Mouse (Mus musculus) C2C12 (cell line): ENCODE measurements around the gene D430019H16Rik. TPM values are rescaled to one million over a fixed set of nuclear protein-coding genes. Genes with fewer than 3 reads are reported as not detected.

Experiments used
- H3K27me3 ChIP-seq: one replicate; pipeline ENCODE4 v1.6.1; 2011; ENCODE audit not compliant: control insufficient read depth, insufficient read depth, insufficient read length
- H3K36me3 ChIP-seq: one replicate; pipeline ENCODE4 v1.6.1; 2011; ENCODE audit not compliant: control insufficient read depth, insufficient read depth
- H3K4me3 ChIP-seq: one replicate; pipeline ENCODE4 v1.5.1; 2011; ENCODE audit warnings: mild to moderate bottlenecking, control low read depth; ENCODE audit not compliant: poor library complexity, insufficient read depth, severe bottlenecking
- H3K79me2 ChIP-seq: one replicate; pipeline ENCODE4 v1.6.1; 2011; ENCODE audit not compliant: control insufficient read depth, insufficient read depth
- H3K79me3 ChIP-seq: one replicate; pipeline ENCODE4 v1.6.1; 2011; ENCODE audit warnings: low read depth, control low read depth
- H3ac ChIP-seq: one replicate; pipeline ENCODE3; 2011; ENCODE audit warnings: low read depth; ENCODE audit not compliant: control insufficient read depth, insufficient read length
- CEBPB ChIP-seq: IDR thresholded peaks from one replicate; pipeline ENCODE4 v1.6.1; 2011; ENCODE audit warnings: low read depth, mild to moderate bottlenecking, control low read depth, moderate library complexity
- CTCF ChIP-seq: IDR thresholded peaks from one replicate; pipeline ENCODE4 v1.5.1; 2011; ENCODE audit not compliant: control insufficient read depth, insufficient read depth, insufficient read length
- FOSL1 ChIP-seq: IDR thresholded peaks from one replicate; pipeline ENCODE4 v1.8.0; 2011; ENCODE audit warnings: mild to moderate bottlenecking, low read length; ENCODE audit not compliant: poor library complexity, insufficient read depth, severe bottlenecking
- MAX ChIP-seq: IDR thresholded peaks from one replicate; pipeline ENCODE4 v1.6.1; 2011; ENCODE audit warnings: mild to moderate bottlenecking, control low read depth
- MYOD1 ChIP-seq: IDR thresholded peaks from one replicate; pipeline ENCODE4 v1.6.1; 2011; ENCODE audit warnings: low read depth; ENCODE audit not compliant: control insufficient read depth, insufficient read length
- MYOG ChIP-seq: IDR thresholded peaks from one replicate; pipeline ENCODE4 v1.6.1; 2011; ENCODE audit not compliant: control insufficient read depth, insufficient read length; ENCODE audit errors: extremely low read depth
- USF1 ChIP-seq: IDR thresholded peaks from one replicate; pipeline ENCODE4 v1.6.1; 2011; ENCODE audit warnings: low read depth, mild to moderate bottlenecking, control low read depth, moderate library complexity
- polyA plus RNA-seq: library from polyadenylated mRNA; unstranded; fragments of >200 nt; fragmentation: generic; extraction: Trizol; gene quantifications from one replicate; pipeline ENCODE4 v1.2.1, GENCODE M21; 2012; ENCODE audit warnings: missing spikeins

Gene D430019H16Rik
- polyA plus RNA-seq, 1 experiment, result not detected

DNA sequence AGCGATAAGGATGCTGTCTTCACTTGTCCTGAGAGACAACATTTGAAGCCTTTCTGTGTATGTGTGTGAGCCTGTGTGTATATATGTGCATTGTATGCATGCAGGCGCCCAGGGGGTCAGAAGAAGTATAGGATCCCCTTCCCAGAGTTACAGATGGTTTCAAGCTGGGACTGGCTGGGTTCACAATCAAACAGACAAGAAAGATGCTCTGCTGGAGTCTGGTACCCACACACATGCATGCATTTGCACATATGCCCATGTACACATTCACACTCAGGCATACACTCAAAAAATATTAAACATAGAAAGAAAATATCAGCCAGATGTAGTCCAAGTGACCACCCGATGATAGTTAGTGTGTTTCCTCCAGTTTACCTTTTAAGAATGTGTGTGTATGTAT, 88.9 kb downstream of the D430019H16Rik start:
- Histone ChIP-seq H3K36me3 (no peaks in the 10 kb centered on the region), H3K79me2 (no peaks in the 10 kb centered on the region), H3ac (no peak overlapping the region), H3K79me3 (no peaks in the 10 kb centered on the region), H3K4me3 (no peak overlapping the region), H3K27me3 (no peaks in the 10 kb centered on the region)
- TF ChIP-seq MAX (no peak), MYOG (no peak), USF1 (no peak), CEBPB (no peak), CTCF (no peak), MYOD1 (no peak), FOSL1 (no peak)

Other genes starting within 250 kb of the D430019H16Rik start
- gene Tcl1, start 231.1 kb upstream of the D430019H16Rik start, polyA plus RNA-seq, result not detected
- not detected for gene Tunar, start 120.0 kb upstream of the D430019H16Rik start, polyA plus RNA-seq
- gene Bdkrb2, start 109.4 kb downstream of the D430019H16Rik start, polyA plus RNA-seq, result 1.2 TPM
- gene Bdkrb1, start 149.2 kb downstream of the D430019H16Rik start, polyA plus RNA-seq, result 2.1 TPM
- 15.8 TPM for gene Gskip, start 231.0 kb downstream of the D430019H16Rik start, polyA plus RNA-seq
- 15.9 TPM for gene Atg2b, start 231.4 kb downstream of the D430019H16Rik start, polyA plus RNA-seq